Mouse (Mus musculus): ENCODE results near the gene 1190002N15Rik. TPM values are rescaled to one million over a fixed set of nuclear protein-coding genes. Genes with fewer than 3 reads are reported as not detected.

The 1190002N15Rik gene
- total RNA-seq (2012; rRNA removed) = 24.9 and 31.2 TPM in 2 replicates

DNA sequence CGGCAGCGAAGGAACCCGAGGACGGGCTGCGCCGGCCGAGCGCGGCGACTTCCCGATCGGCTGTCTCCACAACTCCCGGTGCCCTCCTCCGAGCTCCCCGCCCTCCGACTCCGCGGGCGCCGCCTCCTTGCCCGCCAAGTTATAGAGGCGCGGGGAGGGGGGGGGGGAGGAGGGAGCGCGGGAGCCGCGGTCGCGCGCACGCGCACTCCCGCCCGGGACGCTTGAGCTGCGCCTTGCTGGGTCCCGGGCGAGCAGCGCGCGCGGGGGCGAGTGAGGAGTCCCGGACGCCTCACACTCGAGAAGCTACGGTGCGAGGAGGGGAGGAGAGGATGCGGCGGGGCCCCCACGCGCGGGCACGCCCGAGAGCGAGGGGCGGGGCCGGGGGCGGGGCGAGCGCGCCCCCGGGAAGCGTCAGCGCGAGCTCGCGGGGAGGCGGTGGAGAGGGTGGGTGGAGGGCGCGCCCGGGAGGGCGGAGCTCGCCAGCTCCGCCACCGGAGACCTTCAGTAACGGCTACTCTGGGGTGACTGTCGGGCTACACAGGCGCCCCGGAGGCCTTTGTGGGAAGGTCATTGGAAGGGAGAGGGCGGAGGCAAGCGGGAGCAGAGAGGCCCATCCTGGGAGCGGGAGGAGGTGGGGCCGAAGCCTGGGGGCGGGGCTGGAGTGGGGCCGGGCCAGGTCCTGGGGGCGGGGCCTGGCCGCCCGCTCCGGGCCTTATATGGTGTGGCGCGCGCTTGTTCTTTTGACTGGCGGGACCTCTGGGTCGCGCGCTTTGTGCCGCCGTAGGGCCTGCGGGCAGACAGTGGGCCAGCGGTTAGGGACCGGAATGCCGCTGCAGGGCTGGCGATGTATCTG lies at the start of gene 1190002N15Rik:
Gene 1190002N15Rik, minus strand, starts transcription at position 112 of the 853 bp plus-strand sequence.
- H3K36me3 ChIP-seq (ENCODE audit: control insufficient read depth, insufficient read depth, low read length, poor library complexity, severe bottlenecking) = no peaks in the 10 kb centered on the region
- H3K9me3 ChIP-seq (ENCODE audit: control insufficient read depth, insufficient read depth, low read depth, low read length) = no peaks in the 10 kb centered on the region
- DNase-seq (ENCODE audit: low read depth, low spot score) = peak; percentile 82
- H3K27ac ChIP-seq (ENCODE audit: insufficient read depth, low read depth, low read length, poor library complexity, severe bottlenecking) = peak within 1 kb of the TSS; percentile 89
- in situ Hi-C loops (cut with MboI; ENCODE audit: low sequenced_read_pairs in 2 of 2, unreplicated experiment in 2 of 2) = no loop called here
- H3K4me1 ChIP-seq (ENCODE audit: control insufficient read depth in 2 of 2, insufficient read depth in 2 of 2, low read length in 2 of 2, poor library complexity in 1 of 2) = peaks cover 2 to 8% of the 10 kb centered on the region in 2 experiments; a peak in 3 of 4 replicates
- peak within 1 kb of the TSS; percentile 87 for H3K9ac ChIP-seq (ENCODE audit: insufficient read depth, low read depth, low read length, poor library complexity, severe bottlenecking)
- TF ChIP-seq HCFC1 (IDR thresholded peaks at IDR 0.05; ENCODE audit: borderline replicate concordance, insufficient read depth, low read length) (0 out of 2 replicates have a peak, but pooled peaks have one; percentile 29), ZC3H11A (IDR thresholded peaks at IDR 0.05; ENCODE audit: borderline replicate concordance, low read depth, low read length) (no peak), CHD2 (IDR thresholded peaks at IDR 0.05; ENCODE audit: low read depth, low read length) (no peak)
- H3K4me3 ChIP-seq (ENCODE audit: insufficient read depth in 1 of 2, low read depth in 1 of 2, low read length in 2 of 2, poor library complexity in 1 of 2, severe bottlenecking in 1 of 2) = peak within 1 kb of the TSS; percentile 69 to 83

DNA sequence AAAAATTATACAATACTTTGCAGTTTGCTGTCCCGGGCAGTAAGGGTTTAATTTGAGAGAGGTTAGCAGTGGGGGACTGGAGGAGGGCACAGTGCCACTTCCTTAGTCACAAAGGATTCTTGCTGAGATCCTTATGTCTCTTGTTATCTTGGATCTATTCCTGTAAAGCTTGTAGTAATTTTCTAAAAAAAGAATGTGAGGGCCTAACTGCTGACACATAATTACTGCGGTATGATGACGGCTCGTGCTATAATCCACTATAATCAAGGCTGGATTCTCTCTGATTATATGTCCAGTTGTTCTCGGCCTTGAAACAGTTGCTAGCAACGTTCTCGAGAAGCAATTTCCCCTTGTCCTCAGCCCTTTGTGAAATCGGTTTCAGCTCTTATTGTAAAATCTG lies 44.4 kb upstream of the 1190002N15Rik start:
- no peak overlapping the region for H3K27ac ChIP-seq (ENCODE audit: insufficient read depth, low read depth, low read length, poor library complexity, severe bottlenecking)
- no peak overlapping the region for H3K4me3 ChIP-seq (ENCODE audit: insufficient read depth in 1 of 2, low read depth in 1 of 2, low read length in 2 of 2, poor library complexity in 1 of 2, severe bottlenecking in 1 of 2)
- no peaks in the 10 kb centered on the region for H3K36me3 ChIP-seq (ENCODE audit: control insufficient read depth, insufficient read depth, low read length, poor library complexity, severe bottlenecking)
- H3K9me3 ChIP-seq (ENCODE audit: control insufficient read depth, insufficient read depth, low read depth, low read length) = no peaks in the 10 kb centered on the region
- H3K9ac ChIP-seq (ENCODE audit: insufficient read depth, low read depth, low read length, poor library complexity, severe bottlenecking) = no peak overlapping the region
- no peak for DNase-seq (ENCODE audit: low read depth, low spot score)
- in situ Hi-C loops (cut with MboI; ENCODE audit: low sequenced_read_pairs in 2 of 2, unreplicated experiment in 2 of 2) = no loop called here
- TF ChIP-seq ZNF384 (IDR thresholded peaks at IDR 0.05; ENCODE audit: low read depth, low read length) (no peak), MAFK (IDR thresholded peaks at IDR 0.05; ENCODE audit: insufficient read depth, low read depth, low read length) (no peak), ZC3H11A (IDR thresholded peaks at IDR 0.05; ENCODE audit: borderline replicate concordance, low read depth, low read length) (no peak)
- no peaks in the 10 kb centered on the region for H3K4me1 ChIP-seq (ENCODE audit: control insufficient read depth in 2 of 2, insufficient read depth in 2 of 2, low read length in 2 of 2, poor library complexity in 1 of 2)

DNA sequence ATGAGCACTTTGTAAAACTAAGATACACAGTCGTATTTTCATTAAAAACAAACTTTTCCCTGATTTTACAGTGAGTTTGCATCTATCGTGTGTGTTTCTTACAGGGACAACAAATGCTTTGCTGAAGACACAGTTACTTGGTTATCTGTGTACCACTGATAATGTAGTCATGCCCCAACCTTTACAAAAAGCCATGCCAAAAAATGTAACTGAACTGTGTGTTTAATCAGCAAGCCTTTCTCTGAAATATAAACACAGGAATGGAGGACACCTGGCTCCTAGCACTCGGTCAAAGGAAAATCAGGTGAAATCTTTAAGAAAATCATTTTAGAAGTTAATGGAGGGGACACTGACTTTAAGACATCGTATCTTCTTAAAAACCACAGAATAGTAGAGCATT lies 43.8 kb upstream of the 1190002N15Rik start:
- no peak overlapping the region for H3K9ac ChIP-seq (ENCODE audit: insufficient read depth, low read depth, low read length, poor library complexity, severe bottlenecking)
- in situ Hi-C loops (cut with MboI; ENCODE audit: low sequenced_read_pairs in 2 of 2, unreplicated experiment in 2 of 2) = no loop called here
- no peak for DNase-seq (ENCODE audit: low read depth, low spot score)
- H3K4me1 ChIP-seq (ENCODE audit: control insufficient read depth in 2 of 2, insufficient read depth in 2 of 2, low read length in 2 of 2, poor library complexity in 1 of 2) = no peaks in the 10 kb centered on the region
- H3K36me3 ChIP-seq (ENCODE audit: control insufficient read depth, insufficient read depth, low read length, poor library complexity, severe bottlenecking) = no peaks in the 10 kb centered on the region
- TF ChIP-seq MAFK (IDR thresholded peaks at IDR 0.05; ENCODE audit: insufficient read depth, low read depth, low read length) (no peak), HCFC1 (IDR thresholded peaks at IDR 0.05; ENCODE audit: borderline replicate concordance, insufficient read depth, low read length) (no peak), ZC3H11A (IDR thresholded peaks at IDR 0.05; ENCODE audit: borderline replicate concordance, low read depth, low read length) (no peak), ZNF384 (IDR thresholded peaks at IDR 0.05; ENCODE audit: low read depth, low read length) (no peak), CHD2 (IDR thresholded peaks at IDR 0.05; ENCODE audit: low read depth, low read length) (no peak)
- no peak overlapping the region for H3K4me3 ChIP-seq (ENCODE audit: insufficient read depth in 1 of 2, low read depth in 1 of 2, low read length in 2 of 2, poor library complexity in 1 of 2, severe bottlenecking in 1 of 2)
- H3K9me3 ChIP-seq (ENCODE audit: control insufficient read depth, insufficient read depth, low read depth, low read length) = no peaks in the 10 kb centered on the region
- no peak overlapping the region for H3K27ac ChIP-seq (ENCODE audit: insufficient read depth, low read depth, low read length, poor library complexity, severe bottlenecking)

DNA sequence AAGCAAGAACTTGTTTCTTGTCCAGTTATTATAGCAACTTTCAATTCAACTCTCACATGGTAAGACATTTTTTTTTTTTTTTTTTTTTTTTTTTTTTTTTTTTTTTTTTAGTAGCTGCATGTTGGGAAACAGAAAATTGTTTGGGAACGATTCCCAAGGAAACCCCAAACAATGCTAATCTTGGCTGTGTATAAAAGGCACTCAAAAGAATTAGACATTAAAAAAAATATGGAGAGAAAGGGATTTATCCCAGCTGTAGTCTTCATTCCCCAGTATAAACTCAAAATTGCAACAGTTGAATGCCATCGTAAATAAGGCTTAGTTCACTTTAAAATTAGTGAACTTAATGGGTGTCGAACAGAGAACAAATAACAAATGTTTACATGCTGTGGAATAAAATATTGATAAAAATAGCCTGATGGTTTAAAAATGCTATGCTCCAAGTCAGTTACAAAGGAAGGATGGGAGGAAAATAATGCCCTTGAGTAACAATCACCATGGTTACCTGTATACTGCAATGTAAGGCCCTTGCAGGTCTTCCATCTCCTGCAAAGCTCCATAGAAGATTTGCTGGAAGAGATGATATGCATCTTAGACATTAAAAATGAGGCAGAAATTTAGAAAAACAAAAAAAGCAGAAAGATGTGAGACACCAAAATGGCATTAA lies 42.3 kb upstream of the 1190002N15Rik start:
- Histone ChIP-seq H3K9me3 (ENCODE audit: control insufficient read depth, insufficient read depth, low read depth, low read length) (no peaks in the 10 kb centered on the region), H3K27ac (ENCODE audit: insufficient read depth, low read depth, low read length, poor library complexity, severe bottlenecking) (no peak overlapping the region), H3K4me3 (ENCODE audit: insufficient read depth in 1 of 2, low read depth in 1 of 2, low read length in 2 of 2, poor library complexity in 1 of 2, severe bottlenecking in 1 of 2) (no peak overlapping the region), H3K4me1 (ENCODE audit: control insufficient read depth in 2 of 2, insufficient read depth in 2 of 2, low read length in 2 of 2, poor library complexity in 1 of 2) (no peaks in the 10 kb centered on the region), H3K36me3 (ENCODE audit: control insufficient read depth, insufficient read depth, low read length, poor library complexity, severe bottlenecking) (no peaks in the 10 kb centered on the region), H3K9ac (ENCODE audit: insufficient read depth, low read depth, low read length, poor library complexity, severe bottlenecking) (no peak overlapping the region)
- in situ Hi-C loops (cut with MboI; ENCODE audit: low sequenced_read_pairs in 2 of 2, unreplicated experiment in 2 of 2) = no loop called here
- TF ChIP-seq ZNF384 (IDR thresholded peaks at IDR 0.05; ENCODE audit: low read depth, low read length) (peak; percentile 32; the same call in 1 of the 2 replicates), MAFK (IDR thresholded peaks at IDR 0.05; ENCODE audit: insufficient read depth, low read depth, low read length) (no peak)
- DNase-seq (ENCODE audit: low read depth, low spot score) = no peak

Data from ES-E14 (cell line).